Mouse (Mus musculus) cerebellum, postnatal 4 days (tissue): ENCODE measurements around the gene Otc.
A peak's percentile ranks its signal among the peaks of the same experiment; 100 is the strongest.

Experiments
- DNase-seq, 2 experiments: peaks; one replicate each; pipeline ENCODE4 v3.0.0; 2022; ENCODE audit warnings: low spot score in 2 of 2, mixed read lengths in 1 of 2

The Otc gene

DNA sequence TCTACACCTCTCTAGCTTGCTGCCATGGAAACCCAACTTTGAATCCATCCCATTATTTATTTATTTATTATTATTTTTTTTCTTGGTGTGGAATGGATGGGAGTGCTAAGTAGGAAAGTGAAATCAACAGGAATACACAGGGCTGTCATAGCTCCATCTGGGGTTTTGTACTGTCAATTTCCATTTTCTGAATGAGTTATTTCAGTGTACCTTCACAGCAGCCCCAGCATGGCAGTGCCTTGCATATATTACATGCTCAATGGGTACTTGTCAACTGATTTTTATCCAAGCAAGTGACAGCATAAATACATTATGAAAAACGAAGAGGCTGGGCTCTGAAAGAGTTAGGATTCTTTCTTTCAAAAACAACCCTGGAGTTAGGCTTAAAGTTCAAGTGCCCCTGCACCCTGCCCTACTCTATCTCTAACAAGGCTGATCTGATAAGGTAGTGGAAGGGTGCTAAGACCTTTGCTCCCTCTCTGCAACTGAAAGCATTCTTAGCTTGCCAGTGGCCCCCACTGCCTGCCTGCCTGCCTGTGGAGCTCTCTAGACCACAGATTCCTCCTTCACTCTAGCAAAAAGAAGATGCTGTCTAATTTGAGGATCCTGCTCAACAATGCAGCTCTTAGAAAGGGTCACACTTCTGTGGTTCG lies at the start of gene Otc:
Gene Otc (plus strand): TSS at position 454 of the 653 bp plus-strand sequence.
- DNase-seq = no peak

DNA sequence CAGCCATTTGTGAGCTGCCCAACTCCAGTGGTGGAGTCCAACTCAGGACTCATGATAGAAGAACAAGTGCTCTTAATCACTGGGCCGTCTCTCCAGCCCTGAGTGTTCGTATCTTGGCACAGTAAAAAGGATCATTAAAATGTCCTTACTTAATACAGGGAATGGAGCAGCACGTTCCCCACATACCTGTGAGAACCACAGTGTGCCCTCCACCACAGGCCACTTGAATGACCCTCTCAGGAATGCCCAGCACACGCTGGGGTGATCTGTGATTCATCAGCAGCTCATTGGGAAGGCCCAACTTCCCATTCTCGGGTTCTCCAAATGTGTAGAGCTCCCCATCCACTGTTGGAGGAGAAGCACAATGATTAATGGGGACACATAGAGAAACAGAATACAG lies 46.2 kb upstream of the Otc start:
- DNase-seq = no peak

DNA sequence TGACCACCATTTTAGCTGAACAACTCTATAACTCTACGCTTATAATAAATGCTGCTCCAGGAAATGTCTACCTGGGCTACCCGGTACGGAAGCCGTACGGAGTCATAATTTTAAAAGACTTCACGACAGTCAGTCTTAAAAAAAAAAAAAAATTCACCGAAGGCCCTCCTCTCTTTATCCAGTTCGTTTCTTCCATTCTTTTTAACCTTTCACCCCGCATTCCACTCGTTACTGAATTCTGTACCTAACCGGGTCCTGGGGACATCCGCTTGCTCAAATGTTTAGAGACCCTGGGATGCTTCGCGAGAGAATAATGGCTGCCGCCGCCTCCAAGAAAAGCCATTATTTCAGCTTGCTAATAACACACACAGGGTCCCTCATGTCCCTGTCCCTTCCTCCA lies 36.1 kb upstream of the Otc start:
- DNase-seq = no peak

DNA sequence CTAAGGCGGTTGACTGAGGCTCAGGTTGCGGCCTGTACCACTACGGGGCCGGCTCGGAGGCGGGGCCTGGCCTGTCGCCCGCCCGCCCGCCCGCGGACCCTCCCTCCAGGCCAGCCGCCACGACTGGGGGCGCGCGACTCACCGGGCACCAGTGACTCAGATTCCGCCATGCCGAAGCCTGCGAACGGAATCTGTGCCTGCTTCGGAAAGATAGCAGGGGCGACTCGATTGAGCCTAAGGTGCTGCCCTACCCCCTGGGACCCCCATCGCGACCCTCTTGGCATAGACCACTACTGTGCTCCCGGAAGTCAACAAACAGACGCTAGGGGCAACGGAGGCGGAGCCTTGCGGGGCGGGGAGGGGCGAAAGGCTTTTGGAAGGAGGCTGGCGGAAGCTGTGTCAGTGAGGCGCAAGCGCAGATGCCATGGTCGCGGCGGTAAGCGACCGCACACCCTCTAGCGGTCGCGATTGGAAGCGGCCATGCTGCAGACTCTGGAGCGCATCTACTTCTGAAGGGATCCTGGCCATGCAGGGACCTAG lies 35.6 kb upstream of the Otc start, which contains the start of gene Rpgr:
Gene Rpgr (minus strand): TSS at position 511 of the 540 bp plus-strand sequence.
- peak; percentile 69 to 90 for DNase-seq

DNA sequence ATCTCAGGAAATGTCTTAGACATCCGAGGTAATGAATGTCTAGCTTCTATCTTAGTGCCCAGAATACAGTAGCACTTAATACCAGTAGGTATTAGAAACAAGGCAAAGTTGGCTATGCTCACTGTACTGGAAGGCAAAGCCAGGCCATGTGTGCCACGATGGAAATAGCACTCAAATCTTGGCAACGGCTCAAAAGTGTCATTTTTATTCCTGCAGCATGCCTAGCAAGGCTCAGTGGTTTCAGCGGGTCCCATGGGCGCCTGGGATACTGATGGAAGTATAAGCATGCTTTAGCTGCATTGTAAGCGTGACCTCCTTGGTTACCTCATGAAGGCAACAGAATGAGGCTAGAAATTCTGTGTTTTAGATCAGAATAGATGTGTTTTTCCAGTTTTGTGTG lies 32.8 kb upstream of the Otc start:
- no peak for DNase-seq

DNA sequence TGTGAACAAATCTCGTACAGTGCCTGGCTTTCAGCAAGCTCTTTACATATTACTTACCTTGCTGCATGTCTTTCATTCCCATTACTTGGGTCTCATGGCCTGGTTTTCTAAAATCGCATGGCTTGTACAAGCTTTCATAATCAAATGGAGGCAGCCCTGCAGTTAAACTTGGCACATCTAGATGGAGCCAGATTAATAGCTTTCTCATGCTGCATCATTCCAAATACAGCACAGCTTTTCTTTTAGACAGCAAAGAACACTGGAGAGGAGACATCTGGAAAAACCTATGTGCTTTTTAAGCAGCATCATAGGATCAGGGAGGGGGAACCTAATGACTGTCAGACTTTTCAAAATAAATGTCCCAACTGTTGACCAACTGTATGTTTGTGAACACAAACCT lies 19.1 kb upstream of the Otc start:
- no peak for DNase-seq

DNA sequence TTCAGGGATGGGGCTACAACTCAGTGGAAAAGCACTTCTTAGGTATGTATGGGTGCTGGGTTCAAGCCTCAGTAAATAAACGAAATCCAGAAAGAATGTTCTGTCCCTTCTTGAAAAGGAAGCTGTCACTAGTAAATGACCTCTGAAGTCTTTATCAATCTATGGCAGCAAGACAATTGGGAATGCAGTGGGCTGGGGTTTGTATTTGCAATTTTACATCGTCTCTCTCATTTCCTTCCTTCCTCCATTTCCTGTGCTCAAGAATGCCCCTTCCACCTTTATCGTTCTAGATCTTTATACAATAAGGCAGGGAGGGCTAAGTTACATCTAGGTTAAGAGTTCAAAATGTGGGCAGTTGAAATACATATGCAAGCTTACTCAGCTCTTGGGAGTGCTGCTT lies 17.5 kb upstream of the Otc start:
- no peak for DNase-seq

DNA sequence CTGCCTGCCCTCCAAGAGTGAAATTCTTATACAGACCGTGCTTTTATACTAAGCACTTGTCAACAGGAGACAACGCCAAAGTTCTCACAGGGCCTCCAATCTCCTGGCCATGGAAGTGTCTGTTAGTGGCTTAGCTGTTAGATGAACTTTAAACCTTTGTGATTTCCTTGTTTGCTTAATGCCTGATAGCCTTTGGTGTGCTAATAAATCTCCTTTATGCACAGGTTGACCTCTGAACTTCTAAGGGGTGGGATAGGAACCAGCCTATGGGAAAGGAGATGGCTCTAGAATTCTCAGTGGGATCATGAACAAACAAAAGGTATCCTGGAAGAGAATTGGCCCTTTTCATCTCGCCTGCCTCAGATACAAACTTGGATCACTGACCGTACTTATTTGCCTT lies 12.6 kb upstream of the Otc start:
- DNase-seq = no peak

DNA sequence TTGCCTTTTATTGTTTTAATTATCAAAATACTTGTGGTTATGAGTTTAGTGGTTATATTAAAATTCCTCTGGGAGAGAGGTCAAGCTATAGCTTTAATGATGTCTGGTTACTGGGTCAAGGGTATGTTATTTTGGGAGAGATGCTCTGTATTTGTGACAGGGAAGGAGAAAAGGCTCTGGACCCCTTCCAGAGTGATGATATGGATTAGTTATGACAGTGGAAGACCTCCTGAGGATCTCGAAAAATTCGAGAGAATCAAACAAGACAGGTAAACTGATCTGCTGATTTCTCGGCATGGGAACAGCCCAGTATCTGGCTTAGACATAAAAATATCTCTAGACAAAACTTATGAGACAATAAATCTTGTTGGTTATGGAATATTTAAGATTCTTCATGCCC lies 8.2 kb upstream of the Otc start:
- no peak for DNase-seq

DNA sequence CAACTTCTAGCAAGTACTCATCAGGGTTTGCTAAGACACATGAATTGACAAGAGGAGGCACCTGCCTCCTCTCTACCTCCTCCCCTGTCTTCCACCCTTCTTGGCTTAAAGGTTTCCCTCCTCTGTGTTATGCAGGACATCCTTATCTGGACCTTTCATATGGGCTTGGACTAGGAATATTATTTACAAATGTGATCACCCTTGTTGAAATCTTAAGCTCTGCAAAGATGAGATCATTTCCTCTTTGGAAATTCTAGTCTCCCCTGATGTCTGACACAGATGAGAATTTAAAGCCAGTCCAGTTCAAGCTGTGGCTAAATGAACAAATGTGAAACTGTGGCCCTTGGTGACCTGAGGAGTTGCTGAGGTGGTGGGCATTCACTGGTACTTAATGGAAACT lies 748 bp upstream of the Otc start:
- DNase-seq = no peak

DNA sequence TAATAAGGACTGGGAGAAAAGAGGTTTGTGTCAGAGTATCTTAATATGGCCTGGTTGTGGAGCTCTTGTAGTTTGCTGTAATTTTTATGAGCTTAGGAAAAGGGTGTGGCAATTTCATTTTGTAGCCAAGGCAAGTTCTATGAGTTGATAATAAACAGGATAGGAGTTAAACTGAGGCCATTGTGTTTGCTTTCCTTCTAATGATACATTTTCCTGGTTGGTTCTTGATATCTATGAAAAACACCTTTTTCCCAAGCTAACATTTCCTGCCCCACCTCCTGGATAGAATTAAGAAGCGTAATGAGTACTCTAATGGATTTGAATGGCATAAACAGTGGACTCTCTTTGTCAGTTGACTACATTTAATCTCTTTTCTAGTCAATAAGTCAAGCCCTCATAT lies 5.7 kb downstream of the Otc start:
- no peak for DNase-seq

DNA sequence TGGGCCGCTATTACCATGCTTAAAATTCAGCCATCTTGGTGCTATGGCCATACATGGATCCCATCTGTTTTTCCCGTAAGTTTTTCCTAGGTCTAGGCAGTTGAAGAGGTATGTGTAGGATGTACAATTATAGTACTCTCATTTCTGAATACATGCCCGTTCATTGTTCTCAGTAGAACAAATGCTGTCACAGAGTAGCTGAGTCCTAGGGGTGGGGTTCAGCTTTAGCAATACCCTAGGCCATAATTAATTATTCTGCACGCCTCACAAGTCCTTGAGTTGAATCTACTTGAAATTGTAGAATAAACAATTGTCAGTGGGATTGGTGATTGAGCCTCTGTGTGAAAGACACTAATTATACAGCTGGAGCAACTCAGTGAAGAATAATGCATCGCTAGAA lies 6.2 kb downstream of the Otc start:
- no peak for DNase-seq

DNA sequence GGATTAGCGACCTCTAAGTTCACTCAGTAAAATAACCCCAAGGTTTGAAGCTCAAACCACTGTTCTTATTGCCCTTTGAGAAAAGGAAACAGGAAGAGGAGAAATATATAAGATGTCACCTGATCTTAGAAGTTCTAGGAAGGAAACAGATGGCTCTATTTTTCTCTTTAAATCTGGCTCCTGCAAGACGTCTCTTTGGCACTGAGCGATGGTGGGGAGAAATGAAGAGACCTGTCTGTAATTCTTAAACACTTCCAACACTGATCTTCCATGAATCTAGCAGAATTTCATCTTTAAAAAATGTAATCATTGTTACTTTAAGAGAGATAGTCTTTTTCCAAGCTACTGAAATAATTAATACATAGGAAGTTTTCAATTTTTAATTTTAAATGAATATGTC lies 16.2 kb downstream of the Otc start:
- DNase-seq = no peak

DNA sequence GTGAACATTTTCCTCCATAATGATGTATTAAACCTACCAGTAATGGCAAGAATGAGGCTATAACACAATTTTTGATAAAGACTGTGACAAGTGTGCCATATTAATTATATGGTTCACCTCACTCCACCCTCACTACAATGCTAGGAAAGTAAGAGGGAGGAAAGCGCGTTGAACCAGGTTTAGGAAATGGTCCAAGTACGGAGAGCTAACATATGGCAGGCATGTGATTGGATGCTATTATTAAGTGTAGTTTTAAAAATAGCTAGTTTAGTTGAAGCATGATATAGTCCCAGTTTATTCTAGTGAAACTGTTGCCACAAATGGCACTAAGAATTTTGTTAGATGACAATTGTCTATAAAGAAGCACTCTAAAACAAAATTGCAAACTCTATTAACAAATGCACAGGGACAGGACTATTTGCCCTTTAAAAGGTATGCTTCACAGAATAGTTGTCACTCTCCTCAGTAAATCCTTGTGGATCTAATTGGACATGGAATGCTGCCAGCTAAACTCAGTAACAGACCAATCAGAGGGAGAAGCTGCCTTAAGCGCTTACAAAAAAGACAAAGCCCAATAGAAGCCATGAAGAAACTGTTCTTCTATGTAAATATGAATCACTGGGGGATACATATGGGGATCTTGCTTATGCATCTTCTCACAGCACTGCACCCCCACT lies 16.8 kb downstream of the Otc start:
- DNase-seq = no peak

DNA sequence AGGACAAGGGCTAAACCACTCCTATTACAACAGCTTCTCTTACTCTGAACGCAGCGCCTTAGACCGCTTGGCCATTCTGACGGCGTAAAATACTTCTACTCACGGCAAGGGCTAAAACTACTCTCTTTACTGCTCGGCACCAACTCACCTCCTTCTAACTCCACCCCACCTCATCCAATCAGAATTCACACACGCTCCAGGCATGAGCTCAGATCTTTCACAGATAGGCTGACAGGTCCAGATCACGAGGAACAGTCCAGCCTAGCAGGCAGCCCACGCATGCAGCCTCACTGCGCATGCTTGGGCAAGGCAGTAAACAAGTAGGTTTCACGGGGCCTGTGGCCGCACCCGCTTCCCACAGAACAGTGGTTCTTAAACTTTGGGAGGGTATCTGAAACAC lies 45.2 kb downstream of the Otc start:
- no peak for DNase-seq

DNA sequence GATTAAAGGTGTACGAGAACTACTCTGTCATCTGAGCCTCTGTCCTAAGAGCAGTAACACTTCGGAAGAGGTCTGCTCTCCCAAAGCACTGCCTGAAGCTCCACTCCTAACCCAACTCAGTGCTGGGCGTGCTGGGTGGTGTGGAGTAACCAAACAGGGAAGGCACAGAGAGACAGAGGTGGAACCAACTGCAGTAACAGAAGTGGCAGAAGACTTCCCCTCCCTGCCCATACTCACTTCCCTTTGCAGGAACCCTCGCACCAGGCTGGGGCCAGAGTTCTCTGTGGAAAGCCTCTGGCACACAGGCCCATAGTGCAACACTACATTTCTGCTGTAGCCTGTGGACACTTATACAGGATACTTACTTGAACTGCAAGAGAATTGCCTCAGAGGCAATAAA lies 66.1 kb downstream of the Otc start:
- DNase-seq = no peak

DNA sequence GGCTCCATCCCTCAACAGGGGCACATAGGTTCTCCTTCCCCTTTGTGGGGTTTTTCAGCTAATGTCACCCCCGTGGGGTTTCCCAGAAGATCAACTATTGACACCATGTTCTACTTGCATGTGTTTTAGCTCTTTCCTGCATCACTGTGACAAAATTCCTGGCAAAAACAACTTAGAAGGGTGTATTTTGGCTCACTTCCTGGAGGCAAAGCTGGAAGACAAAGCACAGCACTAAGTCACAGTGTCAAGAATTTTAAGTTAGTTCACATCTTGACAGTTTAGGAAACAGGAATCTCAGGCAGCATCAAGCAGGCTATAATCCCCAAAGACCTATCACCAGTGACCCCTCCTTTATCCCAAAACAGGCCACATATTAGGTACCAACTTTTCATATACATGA lies 78.1 kb downstream of the Otc start:
- no peak for DNase-seq

DNA sequence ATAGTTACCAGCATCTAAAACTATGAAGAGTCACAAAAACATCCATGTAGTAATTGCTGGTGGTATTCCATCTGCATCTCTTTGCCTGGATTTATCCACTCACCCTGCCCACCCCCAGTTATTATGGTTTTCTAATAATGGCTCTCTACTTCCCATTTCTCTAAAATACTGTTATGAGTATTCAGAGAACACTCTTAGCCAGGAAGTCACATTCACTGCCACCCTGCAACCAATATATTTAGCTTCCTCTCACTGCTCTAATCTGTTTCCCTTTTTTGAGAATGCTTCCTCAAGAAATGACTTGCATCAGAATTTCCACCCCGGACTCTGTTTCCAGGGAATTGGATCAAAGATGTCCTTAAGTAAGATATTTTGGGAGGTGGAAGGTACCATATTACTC lies 79.6 kb downstream of the Otc start:
- no peak for DNase-seq

DNA sequence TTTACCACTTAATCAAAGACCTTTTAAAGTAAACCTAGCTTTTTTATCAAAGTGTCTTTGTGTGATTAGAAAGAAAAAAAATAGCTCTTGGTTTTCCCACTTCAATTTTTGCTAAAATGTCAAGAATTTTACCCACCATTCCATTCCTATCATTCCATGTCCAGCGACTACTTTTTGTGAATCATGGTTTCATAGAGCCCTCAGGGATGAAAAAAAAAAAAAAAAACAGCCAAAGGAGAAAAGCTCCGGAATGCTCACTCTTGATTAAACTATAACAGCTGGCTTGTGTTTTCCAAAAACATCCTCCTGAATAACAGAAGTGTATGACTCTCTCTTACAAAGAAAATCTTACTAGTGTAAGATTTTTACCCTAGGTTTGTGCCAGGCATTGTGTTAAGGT lies 84.7 kb downstream of the Otc start:
- DNase-seq = no peak

DNA sequence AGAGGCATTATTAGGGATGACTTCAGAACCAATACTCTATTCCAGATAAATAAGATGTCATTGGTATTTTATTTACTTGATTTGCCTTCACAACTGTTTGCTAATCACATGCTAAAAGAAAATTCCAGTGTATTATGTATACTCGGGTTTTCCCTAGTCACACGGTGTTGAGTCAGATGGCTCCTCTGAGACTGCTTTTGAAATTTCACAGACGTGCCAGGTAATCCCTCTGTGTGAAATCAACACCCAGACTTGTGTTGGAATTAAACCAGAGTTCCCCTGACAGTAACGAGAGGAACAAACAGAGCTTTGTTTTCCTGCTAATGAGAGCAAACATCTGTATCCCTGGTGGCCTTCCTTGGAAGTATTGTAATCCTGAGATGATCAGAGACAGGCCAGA lies 103.8 kb downstream of the Otc start:
- DNase-seq = no peak
